Mouse (Mus musculus): ENCODE measurements at regions not wholly inside any gene's neighbourhood (a gene's known extent, or its start where the extent isn't known, plus 50 kb on each side); places are given as distances from the start of the nearest gene placed in this dataset.

DNA sequence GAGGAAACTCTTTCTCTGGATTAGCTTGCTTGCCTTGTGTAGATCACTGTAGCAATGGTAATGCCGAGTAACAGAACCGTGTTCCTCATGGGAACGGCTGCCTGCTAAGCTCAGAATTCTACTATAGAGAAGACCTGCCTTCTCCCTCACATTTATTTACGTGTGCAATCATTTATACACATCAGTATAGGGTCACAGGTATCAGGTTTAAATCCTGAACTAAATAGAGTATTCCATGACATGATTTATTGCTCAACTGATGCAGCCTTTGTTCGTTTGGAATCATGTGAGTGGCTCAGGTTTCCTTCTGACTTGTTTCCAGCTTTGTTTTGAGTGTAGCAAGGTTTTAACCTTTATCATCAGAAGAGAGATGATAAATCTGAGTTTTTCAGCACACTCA, 329.4 kb downstream of the Galc start:
- TF ChIP-seq CTCF (IDR thresholded peaks at IDR 0.05; ENCODE audit: borderline replicate concordance, control insufficient read depth, extremely low read depth, insufficient read depth, low read length, poor library complexity): no peak
- TF ChIP-seq POLR2A (IDR thresholded peaks at IDR 0.05; ENCODE audit: control insufficient read depth, extremely low read depth, insufficient read depth, low read length, poor library complexity): no peak

All from thymus, adult 2 months (tissue).